10 mouse cellular contexts compared by ENCODE assay signal in genomic region chr9:21977972-21978371, GRCm38 (mm10). TPM values are rescaled to one million over a fixed set of nuclear protein-coding genes. Genes with fewer than 3 reads are reported as not detected.
A peak's percentile ranks its signal among the peaks of the same experiment; 100 is the strongest.
DNase-seq lines count a peak whose midpoint lies in the region; ATAC-seq and TF ChIP-seq lines count a peak whose summit lies in the region.
"Had no signal": no experiment of that assay in that cellular context is flagged by ENCODE, and none has a peak within 500 bp of the region (broad histone marks: within the 10 kb centered on the region; RNA-seq: fewer than 3 reads in every experiment).

No protein-coding gene starts in this region.

- no peak for TF ChIP-seq POLR2A in bone marrow, adult 2 months (IDR thresholded peaks at IDR 0.05; ENCODE audit: borderline replicate concordance, control insufficient read depth, low read depth, low read length)

- peak; percentile 92 for TF ChIP-seq CTCF in E14TG2a.4 (conservative IDR thresholded peaks at IDR 0.05; ENCODE audit: low read length)
- peak; percentile 75 for TF ChIP-seq CTCF in bone marrow, adult 2 months (IDR thresholded peaks at IDR 0.05; ENCODE audit: control insufficient read depth, insufficient read depth, low read length)

- no peaks in the 10 kb centered on the region for H3K9me3 ChIP-seq in kidney, embryonic 14.5 days (ENCODE audit: control insufficient read depth, low read length)
- H3K9me3 ChIP-seq in E14TG2a.4 (ENCODE audit: low read length): no peaks in the 10 kb centered on the region
- H3K9me3 ChIP-seq: embryonic facial prominence, embryonic 15.5 days; lung, embryonic 15.5 days had no signal

- no peaks in the 10 kb centered on the region for H3K4me1 ChIP-seq in kidney, embryonic 14.5 days (ENCODE audit: control insufficient read depth, insufficient read depth, low read length)
- peaks cover 59% of the 10 kb centered on the region for H3K4me1 ChIP-seq in E14TG2a.4 (replicated peaks; ENCODE audit: low read depth, low read length)
- no peaks in the 10 kb centered on the region for H3K4me1 ChIP-seq in bone marrow, adult 2 months (ENCODE audit: control insufficient read depth, insufficient read depth, low read length)
- H3K4me1 ChIP-seq: lung, embryonic 15.5 days had no signal

- H3K27ac ChIP-seq in kidney, embryonic 14.5 days (ENCODE audit: low read depth, low read length): no peak overlapping the region
- no peak overlapping the region for H3K27ac ChIP-seq in bone marrow, adult 2 months (ENCODE audit: control insufficient read depth, insufficient read depth, low read depth, low read length, poor library complexity)
- H3K27ac ChIP-seq: embryonic facial prominence, embryonic 15.5 days; lung, embryonic 15.5 days had no signal

- WGBS in kidney, embryonic 14.5 days: 46% methylated on average over 2 of the region's 2 CpGs
- 31% methylated on average over 2 of the region's 2 CpGs for WGBS in bone marrow, adult 2 months

- H3K36me3 ChIP-seq in kidney, embryonic 14.5 days (ENCODE audit: control insufficient read depth, insufficient read depth, low read length): peaks cover 5% of the 10 kb centered on the region; the same call in 1 of the 2 replicates
- no peaks in the 10 kb centered on the region for H3K36me3 ChIP-seq in E14TG2a.4 (ENCODE audit: insufficient read depth, low read length)
- H3K36me3 ChIP-seq: embryonic facial prominence, embryonic 15.5 days; lung, embryonic 15.5 days had no signal

- ATAC-seq in kidney, embryonic 14.5 days (ENCODE audit: low FRiP score, low TSS enrichment): no peak
- ATAC-seq in megakaryocyte, adult 5-6 weeks (ENCODE audit: poor library complexity, severe bottlenecking): peak; percentile 62; the same call in 1 of the 2 replicates

- no peak overlapping the region for H3K9ac ChIP-seq in kidney, embryonic 14.5 days (ENCODE audit: low read depth, low read length)
- H3K9ac ChIP-seq: embryonic facial prominence, embryonic 15.5 days; lung, embryonic 15.5 days had no signal

- H3K4me3 ChIP-seq in kidney, embryonic 14.5 days (ENCODE audit: low read length): no peak overlapping the region
- no peak overlapping the region for H3K4me3 ChIP-seq in E14TG2a.4 (replicated peaks; ENCODE audit: low read length)
- no peak overlapping the region for H3K4me3 ChIP-seq in bone marrow, adult 2 months (replicated peaks; ENCODE audit: control insufficient read depth, low read depth, low read length)
- H3K4me3 ChIP-seq: embryonic facial prominence, embryonic 15.5 days; lung, embryonic 15.5 days had no signal

- no peaks in the 10 kb centered on the region for H3K27me3 ChIP-seq in kidney, embryonic 14.5 days (ENCODE audit: control insufficient read depth, insufficient read depth, low read length)
- H3K27me3 ChIP-seq in E14TG2a.4 (ENCODE audit: insufficient read depth, low read length): peaks cover 60% of the 10 kb centered on the region
- H3K27me3 ChIP-seq: embryonic facial prominence, embryonic 15.5 days had no signal

- DNase-seq in kidney, adult 9 months: peak; percentile 47
- DNase-seq in embryo, embryonic 9.5 days (ENCODE audit: extremely low spot score): no peak
- DNase-seq in urinary bladder, postnatal 4 days (ENCODE audit: low spot score in 2 of 2): no peak
- no peak for DNase-seq in embryo, embryonic 11 days

- no peak overlapping the region for H3K4me2 ChIP-seq in kidney, embryonic 14.5 days (replicated peaks; ENCODE audit: low read depth, low read length)
- H3K4me2 ChIP-seq: embryonic facial prominence, embryonic 15.5 days; lung, embryonic 15.5 days had no signal

RNA-seq across cellular contexts. Expression of gene Rgl3, which starts 11.3 kb away (rescaled TPM):
- polyA plus RNA-seq in kidney, embryonic 14.5 days (2014; fragmentation: Nextera tagmentation; extraction: Ambion mirVana): 13.7 and 20.8 TPM in 2 replicates
- polyA plus RNA-seq in bone marrow, adult 2 months (2011; ENCODE audit: insufficient read depth, insufficient read length, low replicate concordance, missing spikeins): 1.6 and 5.0 TPM in 2 replicates
- not detected in 2 replicates for total RNA-seq in megakaryocyte, adult 5-6 weeks (2015)
- not detected in 2 replicates for total RNA-seq in megakaryocyte, adult 5-6 weeks (2017)

RNA-seq across cellular contexts. Expression of gene Epor, which starts 14.7 kb away (rescaled TPM):
- 10.5 and 11.4 TPM in 2 replicates for polyA plus RNA-seq in kidney, embryonic 14.5 days (2014; fragmentation: Nextera tagmentation; extraction: Ambion mirVana)
- 103 and 152 TPM in 2 replicates for polyA plus RNA-seq in bone marrow, adult 2 months (2011; ENCODE audit: insufficient read depth, insufficient read length, low replicate concordance, missing spikeins)
- total RNA-seq in megakaryocyte, adult 5-6 weeks (2015): 0.45 and 0.84 TPM in 2 replicates
- total RNA-seq in megakaryocyte, adult 5-6 weeks (2017): 0.28 and 1.2 TPM in 2 replicates

RNA-seq across cellular contexts. Expression of gene Swsap1, which starts 22.4 kb away (rescaled TPM):
- polyA plus RNA-seq in kidney, embryonic 14.5 days (2014; fragmentation: Nextera tagmentation; extraction: Ambion mirVana): 11.4 and 12.8 TPM in 2 replicates
- polyA plus RNA-seq in bone marrow, adult 2 months (2011; ENCODE audit: insufficient read depth, insufficient read length, low replicate concordance, missing spikeins): 4.2 and 5.7 TPM in 2 replicates
- total RNA-seq in megakaryocyte, adult 5-6 weeks (2015): 3.7 and 4.3 TPM in 2 replicates
- 6.5 and 6.6 TPM in 2 replicates for total RNA-seq in megakaryocyte, adult 5-6 weeks (2017)

RNA-seq across cellular contexts. Expression of gene Ccdc151, which starts 24.5 kb away (rescaled TPM):
- polyA plus RNA-seq in kidney, embryonic 14.5 days (2014; fragmentation: Nextera tagmentation; extraction: Ambion mirVana): 1.8 and 2.3 TPM in 2 replicates
- not detected in 2 replicates for polyA plus RNA-seq in bone marrow, adult 2 months (2011; ENCODE audit: insufficient read depth, insufficient read length, low replicate concordance, missing spikeins)
- not detected in 2 replicates for total RNA-seq in megakaryocyte, adult 5-6 weeks (2015)
- total RNA-seq in megakaryocyte, adult 5-6 weeks (2017): not detected in 2 replicates

RNA-seq across cellular contexts. Expression of gene Prkcsh, which starts 24.6 kb away (rescaled TPM):
- polyA plus RNA-seq in kidney, embryonic 14.5 days (2014; fragmentation: Nextera tagmentation; extraction: Ambion mirVana): 104 and 118 TPM in 2 replicates
- polyA plus RNA-seq in bone marrow, adult 2 months (2011; ENCODE audit: insufficient read depth, insufficient read length, low replicate concordance, missing spikeins): 20.8 and 35.2 TPM in 2 replicates
- total RNA-seq in megakaryocyte, adult 5-6 weeks (2015): 25.4 and 28.8 TPM in 2 replicates
- 70.7 and 76.5 TPM in 2 replicates for total RNA-seq in megakaryocyte, adult 5-6 weeks (2017)
